Mouse (Mus musculus) adrenal gland (tissue): ENCODE measurements around the gene Arhgap8.

Experiments used
- intact Hi-C: fragments of 180-260 bp; cut with DNase I; formaldehyde crosslinking; loops from one replicate; pipeline ENCODE4 v1.15.1; 2025

Gene Arhgap8

DNA sequence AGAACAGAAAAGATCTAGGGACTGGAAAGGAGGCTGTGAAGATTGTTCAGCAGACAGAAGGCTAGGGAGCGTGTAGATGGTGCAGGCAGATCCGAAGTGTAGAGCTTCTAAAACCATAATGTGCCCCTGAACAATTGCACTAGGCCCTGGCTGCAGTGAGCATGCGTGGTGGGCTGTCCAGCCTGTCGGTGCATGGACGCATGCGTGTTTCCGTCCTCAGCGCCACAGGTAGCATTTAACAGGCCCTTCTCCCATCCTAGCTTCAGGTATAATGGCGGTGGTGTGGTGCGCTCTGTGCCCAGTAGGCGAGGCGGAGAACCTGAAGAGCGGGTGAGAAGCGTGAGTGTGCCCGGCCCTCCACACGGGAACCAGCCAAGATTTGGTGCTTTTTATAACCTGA is 65.0 kb downstream of the Arhgap8 start:
- intact Hi-C loops, result no loop called here

DNA sequence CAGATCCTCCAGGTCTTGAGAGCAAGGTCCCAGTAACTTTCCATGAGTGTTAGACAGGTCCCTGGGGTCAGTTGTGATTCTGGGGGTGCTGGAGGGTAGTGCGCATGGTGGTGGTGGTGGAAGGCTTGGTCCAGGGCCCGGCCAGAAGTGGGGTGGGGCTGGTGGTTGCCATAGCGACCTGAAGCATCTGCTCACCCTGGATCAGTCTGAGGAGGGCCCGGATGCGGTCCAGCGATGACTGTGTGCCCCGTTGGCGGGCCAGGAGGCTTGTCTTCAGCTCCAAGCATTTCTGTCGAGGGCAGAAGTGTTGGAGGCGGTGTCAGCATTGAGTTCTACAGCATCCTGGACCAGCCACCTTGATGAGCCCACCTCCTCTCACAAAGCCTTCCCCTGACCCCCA is 67.3 kb downstream of the Arhgap8 start:
- intact Hi-C loops, result no loop called here

DNA sequence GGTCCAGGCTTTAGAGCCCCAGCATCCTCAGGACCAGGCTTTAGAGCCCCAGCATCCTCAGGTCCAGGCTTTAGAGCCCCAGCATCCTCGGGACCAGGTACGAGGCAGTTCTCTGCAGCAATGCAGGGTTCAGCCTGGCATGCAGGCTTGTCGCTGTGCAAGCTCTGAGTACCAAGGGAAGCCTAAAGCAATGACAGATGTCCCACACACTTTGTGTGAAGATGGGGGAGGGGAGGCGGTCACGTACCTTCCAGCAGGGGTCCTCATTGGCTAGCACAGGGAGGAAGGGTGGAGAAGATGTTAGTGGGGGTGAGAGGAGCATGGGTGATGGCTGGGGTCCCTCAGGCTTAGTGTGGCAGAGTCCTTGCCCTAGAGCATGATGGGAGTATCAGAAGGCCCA is 73.8 kb downstream of the Arhgap8 start:
- intact Hi-C loops, result no loop called here

DNA sequence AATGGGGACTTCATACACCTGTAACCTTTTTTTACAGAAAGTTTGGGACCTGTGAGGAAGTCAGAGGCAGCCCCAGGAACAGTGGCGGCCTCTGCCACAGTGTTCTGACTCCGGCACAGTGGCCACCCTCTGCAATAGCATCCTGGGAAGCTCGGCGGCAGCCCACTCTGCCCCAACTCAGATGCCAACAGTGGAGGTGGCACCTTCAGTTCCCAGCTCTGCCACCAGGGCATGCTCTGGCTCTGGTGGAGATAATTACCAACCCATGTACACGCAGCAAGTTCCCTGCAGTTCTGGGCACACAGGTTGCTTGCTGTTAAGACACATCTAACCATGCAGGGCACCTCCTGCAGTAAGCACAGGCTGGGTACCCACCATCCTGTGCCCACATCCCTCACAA is 80.3 kb downstream of the Arhgap8 start:
- intact Hi-C loops, result no loop called here

DNA sequence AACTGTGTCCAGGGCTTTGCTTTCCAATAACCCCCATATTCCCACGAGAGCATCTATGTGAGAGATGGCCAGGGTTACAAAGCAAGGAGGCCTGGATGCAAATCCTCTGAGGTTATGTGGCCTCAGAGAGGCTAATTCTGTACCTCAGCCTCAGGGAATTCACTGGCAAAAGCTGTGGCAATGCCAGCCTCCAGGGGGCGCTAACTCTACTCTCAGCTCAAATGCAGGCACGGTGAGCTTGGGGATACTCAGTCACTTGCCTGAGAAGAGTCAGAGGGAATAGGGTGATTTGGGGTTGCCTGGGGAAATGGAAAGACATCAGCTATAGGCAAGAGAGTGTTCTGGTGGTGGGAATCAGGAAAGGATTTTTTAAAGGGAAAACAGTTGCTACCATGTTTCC is 83.8 kb downstream of the Arhgap8 start:
- intact Hi-C loops, result loop anchor here (2.0 kb wide), 1 partner anchor 89 kb away; no protein-coding TSS in a partner anchor

DNA sequence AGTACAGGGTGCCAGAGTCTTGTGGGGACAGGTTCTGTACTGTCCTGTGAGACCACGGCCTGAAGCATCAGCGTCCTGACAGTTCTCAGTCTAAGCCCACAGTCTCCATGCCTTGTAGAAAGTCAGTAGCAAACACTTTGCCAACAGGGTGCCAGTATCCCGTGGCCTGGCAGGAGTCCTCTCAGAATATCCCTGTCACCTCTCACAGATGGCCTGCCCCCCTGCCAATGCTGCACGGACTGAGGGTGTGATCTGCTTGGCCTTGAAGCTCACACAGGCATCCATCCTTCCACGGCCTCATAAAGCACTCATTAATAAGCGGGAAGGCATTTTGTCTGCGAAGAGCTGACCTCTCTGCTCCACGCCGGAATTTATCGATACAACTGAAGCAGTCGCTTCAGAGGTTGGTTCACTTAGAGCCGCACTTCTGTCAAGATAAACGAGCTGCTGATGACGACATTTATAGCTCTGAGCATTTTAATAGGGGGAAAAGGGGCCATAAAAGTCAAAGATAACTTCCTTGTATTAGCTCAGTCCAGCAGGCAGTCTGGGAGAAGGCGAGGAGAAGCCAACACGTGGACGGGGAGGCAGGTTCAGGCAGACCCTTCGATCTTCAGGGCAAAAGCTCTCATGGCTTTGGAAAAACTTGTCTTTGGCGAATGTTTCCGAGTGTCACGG is 89.6 kb downstream of the Arhgap8 start:
- intact Hi-C loops, result no loop called here

DNA sequence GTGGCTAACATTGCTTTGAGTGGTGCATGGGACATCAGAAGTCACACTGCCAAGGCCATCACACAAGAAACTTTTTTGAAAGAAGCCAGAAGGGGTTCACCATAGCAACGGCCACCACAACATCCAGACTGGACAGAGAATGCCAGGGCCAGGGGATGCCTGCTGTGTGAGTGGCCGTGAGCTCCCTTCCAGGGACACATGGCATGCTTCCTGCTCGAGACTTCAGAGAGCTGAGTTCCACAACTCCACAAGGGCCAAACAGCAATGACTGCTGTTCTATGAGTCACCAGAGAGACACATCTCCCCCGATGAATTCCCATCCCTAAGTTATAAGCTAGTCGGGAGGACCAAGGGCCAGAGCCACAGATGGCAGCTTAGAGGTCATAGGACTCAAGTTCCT is 91.3 kb downstream of the Arhgap8 start:
- intact Hi-C loops, result no loop called here

DNA sequence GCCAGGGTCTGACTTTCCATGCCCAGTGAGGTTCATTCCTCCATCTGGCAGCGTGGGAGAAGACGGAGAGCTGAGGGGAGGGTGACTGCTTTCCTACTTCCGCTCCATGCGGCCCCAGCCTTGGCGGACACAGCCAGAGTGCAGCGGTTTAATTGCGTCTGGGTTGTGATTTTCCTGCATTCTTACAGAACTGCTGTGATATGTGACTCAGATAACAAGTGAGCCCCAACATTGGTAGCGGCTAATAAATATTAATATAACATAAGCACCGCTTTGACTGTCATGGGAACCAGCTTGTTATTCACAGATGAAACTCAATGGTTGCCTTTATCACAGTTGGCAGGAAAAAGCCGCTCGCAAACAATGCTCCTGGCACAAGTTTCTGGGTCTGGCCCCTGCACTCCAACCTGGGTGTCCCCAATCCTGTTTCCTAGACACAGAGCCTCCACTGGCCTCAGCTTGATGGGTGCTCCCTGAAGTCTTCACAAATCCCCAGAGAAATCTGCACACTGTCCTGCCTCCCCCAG is 93.0 kb downstream of the Arhgap8 start:
- intact Hi-C loops, result no loop called here

DNA sequence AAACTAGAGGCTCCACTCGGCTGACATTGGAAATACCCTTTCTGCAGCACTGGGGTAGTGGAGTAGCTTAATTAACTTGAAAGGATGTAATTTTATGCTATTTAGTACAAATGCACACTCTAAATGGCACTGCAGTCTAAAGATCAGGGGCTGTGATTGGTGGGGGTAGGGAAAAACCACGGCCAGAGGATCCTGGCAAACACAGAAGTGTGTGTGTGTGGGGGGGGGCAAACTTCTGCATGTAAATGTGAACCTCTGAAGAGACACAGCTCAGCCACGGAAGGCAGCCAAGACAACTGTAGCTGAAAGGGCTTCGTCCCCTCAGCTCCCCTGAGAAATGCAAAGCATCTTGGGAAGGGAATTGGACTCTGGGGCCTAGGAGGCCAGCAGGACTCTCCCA is 95.3 kb downstream of the Arhgap8 start:
- intact Hi-C loops, result no loop called here

DNA sequence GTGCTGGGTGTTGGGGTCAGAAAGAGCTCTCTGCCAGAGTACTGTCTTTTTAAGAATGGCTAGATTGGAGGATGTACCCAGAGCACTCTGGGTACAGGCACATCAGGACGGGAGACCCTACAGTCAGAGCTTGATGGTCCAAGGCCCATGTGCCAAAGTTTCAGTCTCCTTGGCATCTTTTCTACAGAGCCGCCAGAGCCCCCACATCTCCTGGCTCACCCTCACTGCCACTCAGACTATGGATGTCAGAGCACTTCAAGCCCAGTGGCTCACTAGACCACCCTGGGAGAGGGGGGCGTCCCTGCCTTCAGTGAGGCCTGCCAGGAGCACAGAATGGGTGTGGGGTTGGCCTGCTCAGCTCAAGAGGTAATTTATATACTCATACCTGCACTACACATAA is 97.7 kb downstream of the Arhgap8 start:
- intact Hi-C loops, result no loop called here

DNA sequence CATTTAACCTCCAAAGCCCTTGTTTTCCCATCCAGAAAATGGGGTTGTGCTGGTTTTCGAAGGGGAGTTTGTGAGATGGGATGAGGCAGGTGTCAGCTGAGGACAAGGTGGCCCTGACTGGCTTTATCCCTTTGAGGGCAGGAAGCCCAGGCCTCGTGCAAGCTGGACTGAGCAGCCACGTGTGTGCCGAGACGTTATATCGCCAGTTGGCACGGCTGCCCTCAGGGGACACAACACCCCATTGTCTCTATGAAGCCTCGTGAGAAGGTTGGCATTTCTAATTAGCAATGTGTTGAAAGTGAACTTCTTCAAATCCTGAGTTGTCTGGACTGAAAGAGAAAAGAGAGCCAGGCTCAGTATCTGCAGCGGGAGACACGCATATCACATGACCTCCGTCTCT is 98.4 kb downstream of the Arhgap8 start:
- intact Hi-C loops, result no loop called here

DNA sequence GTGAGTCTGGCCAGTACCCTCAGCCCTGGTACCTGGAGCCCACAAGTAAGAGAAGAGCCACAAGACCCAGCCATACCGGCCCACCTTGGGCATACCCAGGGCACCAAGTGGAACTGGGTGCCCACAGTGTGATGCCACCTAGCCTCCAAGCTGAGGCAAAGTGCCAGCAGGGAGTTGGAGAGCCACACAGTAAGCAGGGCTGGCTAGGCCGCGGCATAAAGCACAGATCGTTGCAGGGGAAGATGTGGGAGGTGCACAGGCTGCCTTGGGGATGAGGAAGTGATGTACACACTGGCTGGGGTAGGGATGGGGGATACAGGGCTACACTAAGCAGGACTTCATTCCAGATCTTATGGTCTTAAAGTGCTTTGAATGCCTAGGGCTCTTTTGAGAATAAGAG is 101.0 kb downstream of the Arhgap8 start:
- intact Hi-C loops, result no loop called here
